Mouse (Mus musculus) stomach, postnatal 0 days (tissue): ENCODE data around the gene Rps11.

Source experiments
- CTCF ChIP-seq: IDR thresholded peaks from 2 replicates; pipeline ENCODE4 v1.5.1; 2016; ENCODE audit warnings: antibody characterized with exemption, low read depth, mild to moderate bottlenecking, moderate library complexity
- EP300 ChIP-seq: optimal IDR thresholded peaks from 2 replicates; pipeline ENCODE3; 2016; ENCODE audit warnings: antibody characterized with exemption

GRCm38 (mm10) chr7:45148534-45149098 is 24.4 kb upstream of the Rps11 start:
- no peak for TF ChIP-seq EP300
- TF ChIP-seq CTCF = no peak
